In genomic region chr12:52097049-52097649, GRCm38 (mm10) we compare ENCODE assay signal across 8 mouse cellular contexts. TPM values are rescaled to one million over a fixed set of nuclear protein-coding genes. Genes with fewer than 3 reads are reported as not detected.
DNase-seq lines count a peak whose midpoint lies in the region; ATAC-seq and TF ChIP-seq lines count a peak whose summit lies in the region.

No protein-coding gene starts in this region.

- DNase-seq in cerebellum, adult 2 months: no peak
- DNase-seq in cerebellum, adult 9-10 months: no peak
- DNase-seq in testis, postnatal 14 days (ENCODE audit: low spot score): no peak
- no peak for DNase-seq in right cerebral cortex, postnatal 14 days
- DNase-seq in thymus, postnatal 14 days: no peak
- no peak for DNase-seq in layer of hippocampus, adult 8-10 months (ENCODE audit: low spot score in 2 of 2)

- WGBS in cerebellum, adult 2 months: 65% methylated on average over 13 of the region's 13 CpGs
- WGBS in liver, embryonic 12.5 days (ENCODE audit: insufficient replicate concordance): 69% methylated on average over 13 of the region's 13 CpGs

- H3K36me3 ChIP-seq in testis, adult 2 months (ENCODE audit: control insufficient read depth, insufficient read depth, low read length): no peaks in the 10 kb centered on the region
- H3K36me3 ChIP-seq in liver, embryonic 12.5 days: no peaks in the 10 kb centered on the region

- no peak for TF ChIP-seq CTCF in cerebellum, adult 2 months (IDR thresholded peaks at IDR 0.05; ENCODE audit: borderline replicate concordance, insufficient read depth, low read depth, low read length)
- TF ChIP-seq CTCF in testis, adult 2 months (IDR thresholded peaks at IDR 0.05; ENCODE audit: control insufficient read depth, insufficient read depth, insufficient replicate concordance, low read depth, low read length): no peak

- H3K4me2 ChIP-seq in liver, embryonic 12.5 days: peak overlapping the region; percentile 76

- H3K9ac ChIP-seq in liver, embryonic 12.5 days: 0 out of 2 replicates have a peak overlapping the region, but pooled peaks have one; percentile 81

- H3K9me3 ChIP-seq in liver, embryonic 12.5 days (replicated peaks): no peaks in the 10 kb centered on the region

- H3K27me3 ChIP-seq in cerebellum, adult 2 months (ENCODE audit: control insufficient read depth, insufficient read depth, low read length): no peaks in the 10 kb centered on the region
- H3K27me3 ChIP-seq in testis, adult 2 months (ENCODE audit: control insufficient read depth, insufficient read depth, low read length): no peaks in the 10 kb centered on the region
- H3K27me3 ChIP-seq in liver, embryonic 12.5 days (replicated peaks): no peaks in the 10 kb centered on the region

- peak overlapping the region; percentile 87 for H3K4me3 ChIP-seq in cerebellum, adult 2 months (replicated peaks; ENCODE audit: insufficient read depth, low read depth, low read length)
- peak overlapping the region; percentile 89; the same call in 1 of the 2 replicates for H3K4me3 ChIP-seq in testis, adult 2 months (ENCODE audit: control insufficient read depth, low read depth, low read length)
- H3K4me3 ChIP-seq in liver, embryonic 12.5 days: peak overlapping the region; percentile 88

- no peaks in the 10 kb centered on the region; the same call in 1 of the 2 replicates for H3K4me1 ChIP-seq in cerebellum, adult 2 months (ENCODE audit: control insufficient read depth, insufficient read depth, low read length)
- no peaks in the 10 kb centered on the region; the same call in 1 of the 2 replicates for H3K4me1 ChIP-seq in testis, adult 2 months (ENCODE audit: control insufficient read depth, insufficient read depth, low read length)
- peaks cover 4% of the 10 kb centered on the region for H3K4me1 ChIP-seq in liver, embryonic 12.5 days

- no peak for TF ChIP-seq POLR2A in cerebellum, adult 2 months (IDR thresholded peaks at IDR 0.05; ENCODE audit: borderline replicate concordance, insufficient read depth, low read length)
- TF ChIP-seq POLR2A in testis, adult 2 months (IDR thresholded peaks at IDR 0.05; ENCODE audit: control insufficient read depth, low read depth, low read length): no peak

- H3K27ac ChIP-seq in cerebellum, adult 2 months (ENCODE audit: insufficient read depth, low read length): no peak overlapping the region
- no peak overlapping the region for H3K27ac ChIP-seq in testis, adult 2 months (ENCODE audit: control insufficient read depth, insufficient read depth, low read depth, low read length)
- no peak overlapping the region for H3K27ac ChIP-seq in liver, embryonic 12.5 days

- peak; percentile 26; the same call in 1 of the 2 replicates for ATAC-seq in liver, embryonic 12.5 days

RNA-seq across cellular contexts. Expression of gene Nubpl, which starts 0.4 kb away (rescaled TPM):
- polyA plus RNA-seq in cerebellum, adult 2 months (2012; rRNA removed): 3.5 and 3.6 TPM in 2 replicates
- 3.7 and 6.0 TPM in 2 replicates for polyA plus RNA-seq in testis, adult 2 months (2012; rRNA removed)
- 7.0 and 7.6 TPM in 2 replicates for polyA plus RNA-seq in liver, embryonic 12.5 days (2016; fragmentation: Nextera tagmentation; extraction: Ambion mirVana)
- 1 to 10 TPM; 4.0 to 5.1 (median 4.9) TPM for total RNA-seq in layer of hippocampus, adult 8-10 months (2022)
